Mouse (Mus musculus): ENCODE measurements around the gene Wwc2.

- no peak for TF ChIP-seq EP300 (IDR thresholded peaks at IDR 0.05; ENCODE audit: low read depth)
- TF ChIP-seq CTCF (IDR thresholded peaks at IDR 0.05; ENCODE audit: low read depth): no peak
Observed at GRCm38 (mm10) chr8:47914161-47914560, 76.6 kb downstream of the Wwc2 start.

Measured in liver, postnatal 0 days (tissue).